Mouse (Mus musculus) embryo, embryonic 11.5 days (tissue): ENCODE data around the gene Gnpat.
A peak's percentile ranks its signal among the peaks of the same experiment; 100 is the strongest.

ENCODE experiments used
- DNase-seq: peaks from one replicate; pipeline ENCODE4 v3.0.0-alpha.2; 2012; ENCODE audit warnings: low read depth, low spot score

Gnpat gene

GRCm38 (mm10) chr8:124862321-124863162 lies at the start of gene Gnpat, which contains the start of gene 2810004N23Rik:
Gene Gnpat, plus strand, starts transcription at chr8:124863033.
Gene 2810004N23Rik, minus strand, starts transcription at chr8:124863120.
- peak; percentile 87 for DNase-seq

GRCm38 (mm10) chr8:124813326-124813725 lies 49.5 kb upstream of the Gnpat start:
- DNase-seq: no peak

- no peak for DNase-seq
These were observed 47.0 kb upstream of the Gnpat start for GRCm38 (mm10) chr8:124815870-124816269.

- no peak for DNase-seq
These were observed 46.0 kb upstream of the Gnpat start for GRCm38 (mm10) chr8:124816866-124817265.

GRCm38 (mm10) chr8:124817361-124817760 lies 45.5 kb upstream of the Gnpat start:
- no peak for DNase-seq

GRCm38 (mm10) chr8:124819612-124820115 lies 43.2 kb upstream of the Gnpat start:
- DNase-seq: no peak

- DNase-seq: no peak
These were observed 42.7 kb upstream of the Gnpat start for GRCm38 (mm10) chr8:124820125-124820524.

- no peak for DNase-seq
These were observed 39.3 kb upstream of the Gnpat start for GRCm38 (mm10) chr8:124823497-124823896.

GRCm38 (mm10) chr8:124826658-124827057 lies 36.2 kb upstream of the Gnpat start:
- no peak for DNase-seq

- DNase-seq: peak; percentile 47
These were observed 35.4 kb upstream of the Gnpat start for GRCm38 (mm10) chr8:124827387-124827786.

- DNase-seq: no peak
These were observed 34.1 kb upstream of the Gnpat start for GRCm38 (mm10) chr8:124828561-124829240.

- no peak for DNase-seq
These were observed 32.8 kb upstream of the Gnpat start for GRCm38 (mm10) chr8:124830050-124830449.

- DNase-seq: no peak
These were observed 31.3 kb upstream of the Gnpat start for GRCm38 (mm10) chr8:124831531-124831930.

GRCm38 (mm10) chr8:124831941-124832340 lies 30.9 kb upstream of the Gnpat start:
- DNase-seq: no peak

- DNase-seq: no peak
These were observed 29.2 kb upstream of the Gnpat start for GRCm38 (mm10) chr8:124833430-124834205.

- DNase-seq: no peak
These were observed 27.0 kb upstream of the Gnpat start for GRCm38 (mm10) chr8:124835848-124836247.

GRCm38 (mm10) chr8:124836273-124836672 lies 26.6 kb upstream of the Gnpat start:
- no peak for DNase-seq

GRCm38 (mm10) chr8:124836907-124837306 lies 25.9 kb upstream of the Gnpat start:
- no peak for DNase-seq

- DNase-seq: no peak
These were observed 24.9 kb upstream of the Gnpat start for GRCm38 (mm10) chr8:124837956-124838355.

- DNase-seq: no peak
These were observed 23.5 kb upstream of the Gnpat start for GRCm38 (mm10) chr8:124839371-124839770.

- DNase-seq: no peak
These were observed 21.9 kb upstream of the Gnpat start for GRCm38 (mm10) chr8:124840900-124841299.

GRCm38 (mm10) chr8:124841775-124842174 lies 21.1 kb upstream of the Gnpat start:
- DNase-seq: no peak
